Mouse (Mus musculus) kidney, postnatal 0 days (tissue): ENCODE measurements around the gene Izumo1r. TPM values are rescaled to one million over a fixed set of nuclear protein-coding genes. Genes with fewer than 3 reads are reported as not detected.

Source experiments
- ATAC-seq: fragments of 200-750 bp; cut with Nextera tagmentation; replicated peaks from 2 replicates; pipeline ENCODE4 v1.8.0; 2017; ENCODE audit warnings: low read depth, moderate number of reproducible peaks, moderate TSS enrichment, moderate library complexity; ENCODE audit not compliant: low FRiP score
- DNase-seq: peaks from one replicate; pipeline ENCODE4 v3.0.0-alpha.2; 2016; ENCODE audit warnings: low spot score
- H3K27ac ChIP-seq: fragments of 300-500 bp; sonication (generic); 2 replicates; pipeline ENCODE4 v1.5.1; 2014; ENCODE audit warnings: mild to moderate bottlenecking
- H3K27me3 ChIP-seq: fragments of 300-500 bp; sonication (generic); 2 replicates; pipeline ENCODE4 v1.6.1; 2014; ENCODE audit warnings: low read length, mixed read lengths; ENCODE audit not compliant: insufficient read depth
- H3K36me3 ChIP-seq: fragments of 300-500 bp; sonication (generic); 2 replicates; pipeline ENCODE4 v1.6.1; 2014; ENCODE audit warnings: low read length, mixed read lengths; ENCODE audit not compliant: insufficient read depth
- H3K4me1 ChIP-seq: fragments of 300-500 bp; sonication (generic); replicated peaks from 2 replicates; pipeline ENCODE4 v1.6.1; 2014; ENCODE audit warnings: antibody characterized with exemption, low read length, mixed read lengths; ENCODE audit not compliant: insufficient read depth
- H3K4me2 ChIP-seq: fragments of 300-500 bp; sonication (generic); 2 replicates; pipeline ENCODE4 v1.6.1; 2014; ENCODE audit warnings: mild to moderate bottlenecking, low read length, moderate library complexity, mixed read lengths
- H3K4me3 ChIP-seq: fragments of 300-500 bp; sonication (generic); replicated peaks from 2 replicates; pipeline ENCODE4 v1.5.1; 2014; ENCODE audit warnings: low read depth, low read length
- H3K9ac ChIP-seq: fragments of 300-500 bp; sonication (generic); 2 replicates; pipeline ENCODE4 v1.6.1; 2014; ENCODE audit warnings: low read depth, low read length
- H3K9me3 ChIP-seq: fragments of 300-500 bp; sonication (generic); replicated peaks from 2 replicates; pipeline ENCODE4 v1.6.1; 2016; ENCODE audit warnings: low read length, inconsistent platforms, mixed read lengths
- CTCF ChIP-seq: IDR thresholded peaks from 2 replicates; pipeline ENCODE4 v1.5.1; 2016; ENCODE audit warnings: antibody characterized with exemption, low read depth, mild to moderate bottlenecking, moderate library complexity
- WGBS: fragments of 180-500 bp; shearing (Covaris S2); extraction: QIAGEN DNeasy Blood & Tissue Kit; methylation state at CpG from one replicate; pipeline ENCODE4 v1.1.7; 2014; 5-methylcytosine and 5-hydroxymethylcytosine counted together
- polyA plus RNA-seq: library from polyadenylated mRNA; unstranded; fragments of >200 nt; fragmentation: Nextera tagmentation; extraction: Ambion mirVana; gene quantifications from 2 replicates; pipeline ENCODE4 v1.2.1, GENCODE M21; 2015

Izumo1r gene
- polyA plus RNA-seq, 1 experiment from 2014 or later, result 0.20 TPM

- Histone ChIP-seq H3K27ac (peak overlapping the region; percentile 25; the same call in 1 of the 2 replicates), H3K4me2 (no peak overlapping the region), H3K9me3 (no peaks in the 10 kb centered on the region), H3K36me3 (no peaks in the 10 kb centered on the region), H3K4me3 (no peak overlapping the region), H3K9ac (no peak overlapping the region), H3K4me1 (no peaks in the 10 kb centered on the region), H3K27me3 (no peaks in the 10 kb centered on the region)
- no peak for ATAC-seq
- WGBS, result 60% methylated on average over 10 of the region's 10 CpGs
- no peak for TF ChIP-seq CTCF
- peak; percentile 79 for DNase-seq
Observed at GRCm38 (mm10) chr9:14841878-14842761, 61.6 kb downstream of the Izumo1r start.

GRCm38 (mm10) chr9:14839970-14840369 is 63.8 kb downstream of the Izumo1r start:
- Histone ChIP-seq H3K4me2 (no peak overlapping the region), H3K36me3 (no peaks in the 10 kb centered on the region), H3K4me1 (no peaks in the 10 kb centered on the region), H3K9me3 (no peaks in the 10 kb centered on the region), H3K4me3 (no peak overlapping the region), H3K27me3 (no peaks in the 10 kb centered on the region), H3K27ac (no peak overlapping the region), H3K9ac (no peak overlapping the region)
- ATAC-seq (no peak), DNase-seq (no peak)
- WGBS, result 59% methylated on average over 5 of the region's 5 CpGs
- no peak for TF ChIP-seq CTCF

GRCm38 (mm10) chr9:14839527-14839926 is 64.2 kb downstream of the Izumo1r start:
- no peak for TF ChIP-seq CTCF
- H3K27me3 ChIP-seq, result no peaks in the 10 kb centered on the region
- no peaks in the 10 kb centered on the region for H3K36me3 ChIP-seq
- H3K9ac ChIP-seq, result no peak overlapping the region
- 25% methylated on average over 7 of the region's 7 CpGs for WGBS
- no peak overlapping the region for H3K27ac ChIP-seq
- DNase-seq (peak; percentile 49), ATAC-seq (no peak; the same call in 1 of the 2 replicates)
- no peak overlapping the region for H3K4me2 ChIP-seq
- no peak overlapping the region for H3K4me3 ChIP-seq
- H3K9me3 ChIP-seq, result no peaks in the 10 kb centered on the region
- no peaks in the 10 kb centered on the region for H3K4me1 ChIP-seq

Other genes starting within 250 kb of the Izumo1r start
- gene Piwil4, start 163.2 kb downstream of the Izumo1r start, polyA plus RNA-seq, result 0.08 and 0.11 TPM in 2 replicates
- 2.9 and 3.2 TPM in 2 replicates for gene Fut4, start 151.6 kb downstream of the Izumo1r start, polyA plus RNA-seq
- not detected in 2 replicates for gene 1700012B09Rik, start 132.9 kb downstream of the Izumo1r start, polyA plus RNA-seq
- gene Mre11a, start 119.3 kb downstream of the Izumo1r start, polyA plus RNA-seq, result 14.4 and 15.5 TPM in 2 replicates
- 40.1 and 40.7 TPM in 2 replicates for gene Ankrd49, start 119.1 kb downstream of the Izumo1r start, polyA plus RNA-seq
- 0.54 and 0.59 TPM in 2 replicates for gene Gpr83, start 43.7 kb downstream of the Izumo1r start, polyA plus RNA-seq
- 29.9 and 37.3 TPM in 2 replicates for gene Panx1, start 141.5 kb upstream of the Izumo1r start, polyA plus RNA-seq
- gene Hephl1, start 208.2 kb upstream of the Izumo1r start, polyA plus RNA-seq, result not detected in 2 replicates